Mouse (Mus musculus): ENCODE measurements at regions not wholly inside any gene's neighbourhood (a gene's known extent, or its start where the extent isn't known, plus 50 kb on each side); places are given as distances from the start of the nearest gene placed in this dataset.
"Not testable (repeated sequence)": the region's sequence is repeated elsewhere in the genome, so short reads cannot be mapped to it uniquely, and the experiment has no call there.

- no peak for DNase-seq
Observed at GRCm38 (mm10) chr10:34667203-34667602, 184.0 kb downstream of the Frk start.

- no peak for DNase-seq
Observed at GRCm38 (mm10) chr10:34667735-34668439, 184.7 kb downstream of the Frk start.

- no peak for DNase-seq
Observed at GRCm38 (mm10) chr10:34671791-34672190, 188.6 kb downstream of the Frk start.

- DNase-seq = not testable (repeated sequence)
Observed at GRCm38 (mm10) chr10:34699414-34699813, 216.2 kb downstream of the Frk start.

GRCm38 (mm10) chr10:34701956-34702355, 218.8 kb downstream of the Frk start:
- DNase-seq = no peak

GRCm38 (mm10) chr10:34705416-34705815, 222.2 kb downstream of the Frk start:
- DNase-seq = no peak

- peak; percentile 48 for DNase-seq
Observed at GRCm38 (mm10) chr10:34731249-34731648, 248.1 kb downstream of the Frk start.

- no peak for DNase-seq
Observed at GRCm38 (mm10) chr10:34762426-34762825, 279.2 kb downstream of the Frk start.

GRCm38 (mm10) chr10:34792099-34792498, 308.9 kb downstream of the Frk start:
- no peak for DNase-seq

- no peak for DNase-seq
Observed at GRCm38 (mm10) chr10:34811131-34811530, 327.9 kb downstream of the Frk start.

- DNase-seq = no peak
Observed at GRCm38 (mm10) chr10:34824121-34824520, 340.9 kb downstream of the Frk start.

- DNase-seq = no peak
Observed at GRCm38 (mm10) chr10:34842015-34842504, 358.9 kb downstream of the Frk start.

- no peak for DNase-seq
Observed at GRCm38 (mm10) chr10:34856494-34857146, 373.4 kb downstream of the Frk start.

- no peak for DNase-seq
Observed at GRCm38 (mm10) chr10:34862693-34863092, 379.5 kb downstream of the Frk start.

GRCm38 (mm10) chr10:34871888-34872287, 388.7 kb downstream of the Frk start:
- DNase-seq = no peak

GRCm38 (mm10) chr10:34878511-34878910, 395.3 kb downstream of the Frk start:
- DNase-seq = no peak

- DNase-seq = no peak
Observed at GRCm38 (mm10) chr10:34887601-34888000, 404.4 kb downstream of the Frk start.

GRCm38 (mm10) chr10:34904274-34904673, 421.1 kb downstream of the Frk start:
- no peak for DNase-seq

- DNase-seq = no peak
Observed at GRCm38 (mm10) chr10:34904692-34905091, 421.5 kb downstream of the Frk start.

- DNase-seq = no peak
Observed at GRCm38 (mm10) chr10:34912153-34912723, 429.0 kb downstream of the Frk start.
